Mouse (Mus musculus): ENCODE measurements around the gene Cdkal1. TPM values are rescaled to one million over a fixed set of nuclear protein-coding genes. Genes with fewer than 3 reads are reported as not detected.

Cdkal1 gene
- polyA plus RNA-seq, 1 experiment from 2014 or later: 35.4 TPM

DNA sequence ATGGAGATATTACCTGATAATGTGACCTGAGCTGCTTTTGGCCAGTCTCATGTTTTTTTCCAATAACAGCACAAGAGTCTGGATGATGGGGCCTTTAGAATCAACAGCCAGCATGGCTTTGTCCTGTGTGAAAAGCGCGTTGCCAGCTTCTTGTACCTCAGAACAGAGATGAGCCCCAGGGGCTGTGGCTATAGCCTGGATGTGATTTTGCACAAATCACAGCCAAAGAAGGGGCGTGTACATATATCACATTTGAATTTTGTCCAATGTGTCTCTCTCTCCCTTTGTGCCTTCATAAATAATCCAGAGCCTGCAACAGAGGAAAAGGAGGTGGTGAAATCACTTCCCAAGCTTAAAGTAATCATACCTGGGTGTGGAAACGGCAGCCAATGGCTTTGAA is 660.5 kb downstream of the Cdkal1 start:
- no peak for TF ChIP-seq CTCF (IDR thresholded peaks at IDR 0.05; ENCODE audit: low read depth)
- no peak overlapping the region for H3K27ac ChIP-seq (ENCODE audit: low read depth)
- DNase-seq: no peak
- no peak overlapping the region for H3K9ac ChIP-seq
- no peaks in the 10 kb centered on the region for H3K36me3 ChIP-seq (ENCODE audit: insufficient read depth)
- no peak overlapping the region for H3K4me2 ChIP-seq
- 78% methylated on average over 4 of the region's 4 CpGs for WGBS
- ATAC-seq (ENCODE audit: insufficient read depth): no peak
- H3K4me3 ChIP-seq (ENCODE audit: low read depth, low read length): no peak overlapping the region
- no peaks in the 10 kb centered on the region for H3K9me3 ChIP-seq (ENCODE audit: low read depth, low read length)
- H3K4me1 ChIP-seq (ENCODE audit: insufficient read depth): no peaks in the 10 kb centered on the region
- H3K27me3 ChIP-seq (ENCODE audit: insufficient read depth, low read length): no peaks in the 10 kb centered on the region

GRCm38 (mm10) chr13:29192697-29193096 is 662.8 kb downstream of the Cdkal1 start:
- no peak overlapping the region for H3K4me3 ChIP-seq (ENCODE audit: low read depth, low read length)
- H3K4me1 ChIP-seq (ENCODE audit: insufficient read depth): no peaks in the 10 kb centered on the region
- H3K27me3 ChIP-seq (ENCODE audit: insufficient read depth, low read length): no peaks in the 10 kb centered on the region
- no peaks in the 10 kb centered on the region for H3K36me3 ChIP-seq (ENCODE audit: insufficient read depth)
- H3K9me3 ChIP-seq (ENCODE audit: low read depth, low read length): no peaks in the 10 kb centered on the region
- ATAC-seq (ENCODE audit: insufficient read depth): 0 out of 2 replicates have a peak, but pooled peaks have one; percentile 47
- H3K9ac ChIP-seq: no peak overlapping the region
- no peak overlapping the region for H3K4me2 ChIP-seq
- H3K27ac ChIP-seq (ENCODE audit: low read depth): no peak overlapping the region; the same call in 1 of the 2 replicates
- no peak for TF ChIP-seq CTCF (IDR thresholded peaks at IDR 0.05; ENCODE audit: low read depth)
- 57% methylated on average over 3 of the region's 3 CpGs for WGBS
- DNase-seq: peak; percentile 65

DNA sequence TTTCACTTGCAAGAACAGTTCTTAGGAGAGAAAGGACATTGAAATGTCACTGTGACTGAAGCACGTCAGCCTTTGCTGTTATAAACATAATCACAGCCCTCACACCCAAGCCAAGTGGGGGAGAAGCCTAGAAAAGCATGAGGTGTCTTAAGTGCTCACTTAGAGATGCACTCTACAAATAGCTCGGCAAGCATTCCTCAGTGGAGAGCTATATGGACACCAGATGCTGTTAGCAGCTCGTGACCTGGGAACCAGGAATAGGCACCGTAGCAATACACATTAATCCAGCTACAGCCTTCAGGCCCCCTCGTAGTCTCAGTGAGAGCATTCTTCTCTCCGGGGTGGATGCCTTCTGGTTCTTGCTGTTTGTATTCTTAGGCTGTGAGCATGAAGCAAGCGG is 664.9 kb downstream of the Cdkal1 start:
- no peaks in the 10 kb centered on the region for H3K9me3 ChIP-seq (ENCODE audit: low read depth, low read length)
- no peak overlapping the region for H3K4me2 ChIP-seq
- ATAC-seq (ENCODE audit: insufficient read depth) (no peak), DNase-seq (no peak)
- H3K27ac ChIP-seq (ENCODE audit: low read depth): no peak overlapping the region
- no peaks in the 10 kb centered on the region for H3K4me1 ChIP-seq (ENCODE audit: insufficient read depth)
- TF ChIP-seq CTCF (IDR thresholded peaks at IDR 0.05; ENCODE audit: low read depth): no peak
- H3K27me3 ChIP-seq (ENCODE audit: insufficient read depth, low read length): no peaks in the 10 kb centered on the region
- no peak overlapping the region for H3K9ac ChIP-seq
- 51% methylated on average over 7 of the region's 7 CpGs for WGBS
- H3K36me3 ChIP-seq (ENCODE audit: insufficient read depth): no peaks in the 10 kb centered on the region
- H3K4me3 ChIP-seq (ENCODE audit: low read depth, low read length): no peak overlapping the region

DNA sequence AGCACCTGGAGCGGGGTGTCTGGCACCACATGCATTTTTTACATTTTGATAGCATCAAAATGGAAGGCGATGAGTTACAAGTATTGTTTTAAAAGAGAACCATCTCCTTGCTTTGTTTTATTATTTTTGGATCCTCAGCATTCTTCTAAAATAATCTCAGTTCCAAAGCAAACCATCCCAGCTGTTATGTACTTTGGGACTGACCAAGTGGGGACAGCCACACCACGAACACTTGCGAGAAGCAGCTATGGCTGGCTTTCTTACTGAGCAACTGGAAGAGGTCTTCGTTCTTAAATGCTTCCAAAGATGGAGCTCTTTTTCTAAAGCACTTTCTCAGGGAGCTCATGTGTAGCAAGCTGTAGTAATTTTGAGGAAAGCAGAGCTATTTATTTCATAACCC is 668.7 kb downstream of the Cdkal1 start:
- H3K4me1 ChIP-seq (ENCODE audit: insufficient read depth): no peaks in the 10 kb centered on the region
- no peaks in the 10 kb centered on the region for H3K27me3 ChIP-seq (ENCODE audit: insufficient read depth, low read length)
- 87% methylated on average over 5 of the region's 5 CpGs for WGBS
- no peak overlapping the region for H3K4me3 ChIP-seq (ENCODE audit: low read depth, low read length)
- no peaks in the 10 kb centered on the region for H3K9me3 ChIP-seq (ENCODE audit: low read depth, low read length)
- no peak overlapping the region for H3K9ac ChIP-seq
- no peak for TF ChIP-seq CTCF (IDR thresholded peaks at IDR 0.05; ENCODE audit: low read depth)
- no peak for DNase-seq
- H3K4me2 ChIP-seq: no peak overlapping the region
- no peak overlapping the region for H3K27ac ChIP-seq (ENCODE audit: low read depth)
- ATAC-seq (ENCODE audit: insufficient read depth): no peak
- no peaks in the 10 kb centered on the region for H3K36me3 ChIP-seq (ENCODE audit: insufficient read depth)

DNA sequence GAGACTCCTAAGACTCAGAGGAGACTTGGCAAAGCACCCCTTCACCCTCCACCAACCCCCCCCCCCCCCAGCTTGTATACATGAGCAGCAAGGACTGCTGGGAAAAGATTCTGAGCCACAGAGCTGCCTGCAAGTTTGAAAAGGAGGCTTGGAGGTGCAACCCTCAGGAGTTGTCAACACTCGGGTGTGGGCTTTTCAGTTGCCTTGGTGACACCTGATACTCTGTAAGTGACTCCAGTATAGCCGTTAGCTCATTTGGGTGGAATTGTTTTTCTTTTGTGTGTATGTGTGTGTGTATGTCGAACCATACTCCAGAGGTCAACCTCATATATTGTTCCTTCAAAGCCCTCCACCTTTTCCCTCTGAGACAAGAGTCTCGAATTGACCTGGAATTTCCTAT is 669.9 kb downstream of the Cdkal1 start:
- H3K27me3 ChIP-seq (ENCODE audit: insufficient read depth, low read length): no peaks in the 10 kb centered on the region
- H3K4me1 ChIP-seq (ENCODE audit: insufficient read depth): no peaks in the 10 kb centered on the region
- H3K36me3 ChIP-seq (ENCODE audit: insufficient read depth): no peaks in the 10 kb centered on the region
- H3K27ac ChIP-seq (ENCODE audit: low read depth): no peak overlapping the region
- no peak for TF ChIP-seq CTCF (IDR thresholded peaks at IDR 0.05; ENCODE audit: low read depth)
- H3K4me3 ChIP-seq (ENCODE audit: low read depth, low read length): no peak overlapping the region
- no peak overlapping the region for H3K9ac ChIP-seq
- ATAC-seq (ENCODE audit: insufficient read depth): 0 out of 2 replicates have a peak, but pooled peaks have one; percentile 44
- no peak for DNase-seq
- WGBS: 38% methylated on average over 4 of the region's 4 CpGs
- H3K9me3 ChIP-seq (ENCODE audit: low read depth, low read length): no peaks in the 10 kb centered on the region
- H3K4me2 ChIP-seq: no peak overlapping the region

- H3K4me2 ChIP-seq: no peak overlapping the region
- H3K9ac ChIP-seq: no peak overlapping the region
- ATAC-seq (ENCODE audit: insufficient read depth) (no peak), DNase-seq (no peak)
- no peaks in the 10 kb centered on the region for H3K9me3 ChIP-seq (ENCODE audit: low read depth, low read length)
- 70% methylated on average over 2 of the region's 2 CpGs for WGBS
- no peaks in the 10 kb centered on the region for H3K4me1 ChIP-seq (ENCODE audit: insufficient read depth)
- no peaks in the 10 kb centered on the region for H3K36me3 ChIP-seq (ENCODE audit: insufficient read depth)
- no peaks in the 10 kb centered on the region for H3K27me3 ChIP-seq (ENCODE audit: insufficient read depth, low read length)
- no peak overlapping the region for H3K4me3 ChIP-seq (ENCODE audit: low read depth, low read length)
- H3K27ac ChIP-seq (ENCODE audit: low read depth): no peak overlapping the region
- TF ChIP-seq CTCF (IDR thresholded peaks at IDR 0.05; ENCODE audit: low read depth): no peak
These were observed 670.9 kb downstream of the Cdkal1 start for GRCm38 (mm10) chr13:29184545-29184944.

DNA sequence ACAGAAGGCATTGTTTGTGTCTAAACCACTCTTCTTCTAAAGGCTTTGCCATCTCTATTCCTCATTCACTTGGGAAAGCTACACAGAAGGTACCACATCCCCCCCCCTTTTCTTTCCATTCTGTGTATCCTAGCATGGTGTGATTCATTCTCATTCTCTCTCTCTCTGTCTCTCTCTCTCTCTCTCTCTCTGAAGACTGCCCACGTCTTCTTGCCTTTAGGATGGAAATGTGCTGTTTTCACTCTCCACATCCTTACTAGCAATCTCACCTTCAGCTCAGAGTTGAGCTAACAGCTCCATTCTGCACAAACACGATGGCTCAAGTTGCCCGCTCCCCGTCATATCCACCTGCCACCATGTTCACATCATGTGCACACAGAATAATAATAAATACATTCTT is 675.6 kb downstream of the Cdkal1 start:
- H3K36me3 ChIP-seq (ENCODE audit: insufficient read depth): no peaks in the 10 kb centered on the region
- WGBS: 85% methylated on average over 4 of the region's 4 CpGs

GRCm38 (mm10) chr13:29179260-29179659 is 676.2 kb downstream of the Cdkal1 start:
- Histone ChIP-seq H3K4me3 (ENCODE audit: low read depth, low read length) (no peak overlapping the region), H3K4me2 (no peak overlapping the region), H3K27ac (ENCODE audit: low read depth) (no peak overlapping the region), H3K27me3 (ENCODE audit: insufficient read depth, low read length) (no peaks in the 10 kb centered on the region), H3K9me3 (ENCODE audit: low read depth, low read length) (no peaks in the 10 kb centered on the region), H3K9ac (no peak overlapping the region), H3K36me3 (ENCODE audit: insufficient read depth) (no peaks in the 10 kb centered on the region), H3K4me1 (ENCODE audit: insufficient read depth) (no peaks in the 10 kb centered on the region)
- ATAC-seq (ENCODE audit: insufficient read depth) (no peak), DNase-seq (no peak)
- 84% methylated on average over 4 of the region's 4 CpGs for WGBS
- TF ChIP-seq CTCF (IDR thresholded peaks at IDR 0.05; ENCODE audit: low read depth): no peak

More for the DNA sequence above, 675.6 kb downstream of the Cdkal1 start:
- Histone ChIP-seq H3K4me3 (ENCODE audit: low read depth, low read length) (no peak overlapping the region), H3K9ac (no peak overlapping the region), H3K27ac (ENCODE audit: low read depth) (no peak overlapping the region), H3K9me3 (ENCODE audit: low read depth, low read length) (no peaks in the 10 kb centered on the region), H3K4me1 (ENCODE audit: insufficient read depth) (no peaks in the 10 kb centered on the region), H3K27me3 (ENCODE audit: insufficient read depth, low read length) (no peaks in the 10 kb centered on the region), H3K4me2 (no peak overlapping the region)
- TF ChIP-seq CTCF (IDR thresholded peaks at IDR 0.05; ENCODE audit: low read depth): no peak
- ATAC-seq (ENCODE audit: insufficient read depth) (no peak), DNase-seq (no peak)

Measured in lung, embryonic 14.5 days (tissue).